Mouse (Mus musculus): ENCODE measurements around the gene Folr1. TPM values are rescaled to one million over a fixed set of nuclear protein-coding genes. Genes with fewer than 3 reads are reported as not detected.

The Folr1 gene
- polyA plus RNA-seq, 1 experiment from 2014 or later: 1.1 TPM

DNA sequence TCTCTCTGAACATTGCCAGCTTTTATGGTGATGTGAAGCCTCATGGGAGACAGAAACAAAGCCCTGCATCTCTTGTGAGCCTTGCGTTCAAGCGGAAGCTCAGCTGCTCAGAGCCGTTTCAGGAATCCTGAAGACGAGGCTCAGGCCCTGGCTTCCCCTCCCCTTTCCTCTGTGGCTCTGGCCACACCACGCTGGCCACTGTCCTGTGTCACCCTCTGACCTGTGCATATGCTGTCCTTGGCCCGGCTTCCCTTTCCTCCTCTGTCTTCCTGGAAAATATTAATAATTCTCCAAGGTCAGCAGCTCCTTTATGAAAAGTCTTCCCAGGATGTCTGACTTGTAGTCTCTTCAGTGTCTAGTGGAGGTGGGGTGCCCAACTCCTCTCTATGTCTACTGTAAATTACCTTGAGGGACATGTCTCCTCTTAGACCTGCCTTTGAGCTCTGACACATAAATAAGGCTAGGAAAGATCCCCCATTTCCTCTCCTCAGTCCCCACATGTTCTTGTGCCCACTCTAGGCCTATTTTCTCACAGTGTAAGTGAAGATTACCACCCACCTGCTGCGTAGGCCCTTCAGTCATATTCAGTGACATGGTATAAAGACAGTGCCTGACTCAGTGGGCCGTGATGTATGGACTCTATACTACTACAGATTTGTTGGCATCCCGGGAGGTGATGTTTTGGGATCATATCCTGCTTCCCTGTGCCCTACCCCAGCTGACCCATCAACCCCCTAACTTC, 12.0 kb upstream of the Folr1 start:
- Histone ChIP-seq H3K36me3 (ENCODE audit: control insufficient read depth, insufficient read depth, low read length) (no peaks in the 10 kb centered on the region), H3K4me3 (ENCODE audit: low read depth, low read length) (no peak overlapping the region), H3K4me2 (replicated peaks; ENCODE audit: low read depth, low read length) (no peak overlapping the region), H3K9ac (replicated peaks; ENCODE audit: low read depth, low read length) (no peak overlapping the region), H3K4me1 (ENCODE audit: control insufficient read depth, insufficient read depth, low read length) (no peaks in the 10 kb centered on the region), H3K27me3 (ENCODE audit: control insufficient read depth, insufficient read depth, low read length) (no peaks in the 10 kb centered on the region), H3K27ac (ENCODE audit: low read length) (no peak overlapping the region), H3K9me3 (ENCODE audit: control insufficient read depth, low read depth, low read length) (no peaks in the 10 kb centered on the region)
- ATAC-seq (ENCODE audit: insufficient number of reproducible peaks, insufficient read depth, low FRiP score, low read depth): no peak
- WGBS: 71% methylated on average over 9 of the region's 9 CpGs

DNA sequence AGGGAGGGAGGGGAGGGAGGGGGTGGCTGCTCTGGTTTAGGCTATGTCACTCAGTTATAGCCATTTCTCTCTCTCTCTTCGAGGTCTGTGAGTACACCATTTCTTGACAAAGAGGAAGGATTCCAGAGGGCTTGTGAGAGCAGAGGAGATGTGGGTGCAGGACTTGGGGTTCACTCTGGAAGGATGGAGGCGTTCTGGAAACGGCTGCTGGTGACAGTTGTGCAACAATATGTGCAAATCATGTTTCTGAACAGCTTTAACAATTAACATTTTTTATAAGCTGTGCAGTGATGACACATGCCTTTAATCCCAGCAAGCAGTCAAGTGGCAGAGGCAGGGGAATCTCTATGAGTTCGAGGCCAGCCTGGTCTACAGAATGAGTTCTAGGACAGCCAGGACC, 10.3 kb upstream of the Folr1 start:
- ATAC-seq (ENCODE audit: insufficient number of reproducible peaks, insufficient read depth, low FRiP score, low read depth): no peak
- H3K4me3 ChIP-seq (ENCODE audit: low read depth, low read length): no peak overlapping the region
- 75% methylated on average over 4 of the region's 4 CpGs for WGBS
- no peaks in the 10 kb centered on the region for H3K27me3 ChIP-seq (ENCODE audit: control insufficient read depth, insufficient read depth, low read length)
- H3K9me3 ChIP-seq (ENCODE audit: control insufficient read depth, low read depth, low read length): no peaks in the 10 kb centered on the region
- H3K36me3 ChIP-seq (ENCODE audit: control insufficient read depth, insufficient read depth, low read length): no peaks in the 10 kb centered on the region
- H3K9ac ChIP-seq (replicated peaks; ENCODE audit: low read depth, low read length): no peak overlapping the region
- no peak overlapping the region for H3K4me2 ChIP-seq (replicated peaks; ENCODE audit: low read depth, low read length)
- H3K4me1 ChIP-seq (ENCODE audit: control insufficient read depth, insufficient read depth, low read length): no peaks in the 10 kb centered on the region
- H3K27ac ChIP-seq (ENCODE audit: low read length): no peak overlapping the region

DNA sequence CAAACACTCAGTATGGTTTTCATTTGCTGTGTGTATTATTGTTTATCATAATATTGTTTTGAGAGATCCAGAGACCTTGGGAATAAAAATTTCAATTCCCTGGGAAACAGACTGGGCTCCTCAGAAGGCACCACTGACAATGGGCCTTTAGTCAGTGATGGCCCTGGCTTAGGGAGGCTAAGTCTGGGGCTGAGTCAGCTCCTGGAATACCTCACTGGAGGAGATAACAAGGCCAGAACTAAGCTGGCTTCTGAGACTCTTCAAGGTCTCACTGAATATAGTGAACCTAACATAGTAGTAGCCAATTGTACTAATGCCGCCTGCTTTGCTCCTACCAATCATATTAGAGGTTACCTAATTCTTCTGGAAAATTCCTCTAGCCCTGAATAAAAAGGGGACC, 5.4 kb upstream of the Folr1 start:
- Histone ChIP-seq H3K9me3 (ENCODE audit: control insufficient read depth, low read depth, low read length) (no peaks in the 10 kb centered on the region), H3K4me1 (ENCODE audit: control insufficient read depth, insufficient read depth, low read length) (no peaks in the 10 kb centered on the region), H3K4me3 (ENCODE audit: low read depth, low read length) (no peak overlapping the region), H3K27me3 (ENCODE audit: control insufficient read depth, insufficient read depth, low read length) (no peaks in the 10 kb centered on the region), H3K27ac (ENCODE audit: low read length) (no peak overlapping the region), H3K9ac (replicated peaks; ENCODE audit: low read depth, low read length) (no peak overlapping the region), H3K4me2 (replicated peaks; ENCODE audit: low read depth, low read length) (no peak overlapping the region), H3K36me3 (ENCODE audit: control insufficient read depth, insufficient read depth, low read length) (no peaks in the 10 kb centered on the region)
- no peak for ATAC-seq (ENCODE audit: insufficient number of reproducible peaks, insufficient read depth, low FRiP score, low read depth)
- WGBS: 97% methylated on average over 1 of the region's 1 CpGs

DNA sequence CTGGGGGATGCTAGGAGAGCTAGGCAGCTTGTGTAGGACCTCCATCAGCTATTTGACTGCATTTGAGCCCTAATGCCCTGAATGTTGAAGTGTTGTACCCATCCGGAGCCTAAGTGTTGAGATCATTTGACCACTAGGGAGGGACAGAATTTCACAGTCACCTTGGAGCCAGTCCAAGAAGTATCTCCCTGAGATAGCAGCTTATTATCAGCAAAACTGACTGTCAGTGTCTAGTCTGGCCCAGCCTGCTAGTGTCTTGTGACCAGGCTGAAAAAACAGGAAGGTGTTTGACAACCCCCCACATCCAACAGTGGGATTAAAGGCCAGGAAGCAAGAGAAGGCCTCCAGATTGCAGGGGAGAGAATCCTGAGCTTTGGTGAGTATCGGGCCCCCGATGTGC, 708 bp upstream of the Folr1 start:
- 81% methylated on average over 3 of the region's 3 CpGs for WGBS
- Histone ChIP-seq H3K27me3 (ENCODE audit: control insufficient read depth, insufficient read depth, low read length) (no peaks in the 10 kb centered on the region), H3K4me1 (ENCODE audit: control insufficient read depth, insufficient read depth, low read length) (no peaks in the 10 kb centered on the region), H3K36me3 (ENCODE audit: control insufficient read depth, insufficient read depth, low read length) (no peaks in the 10 kb centered on the region), H3K4me2 (replicated peaks; ENCODE audit: low read depth, low read length) (no peak overlapping the region), H3K9ac (replicated peaks; ENCODE audit: low read depth, low read length) (no peak overlapping the region), H3K27ac (ENCODE audit: low read length) (no peak overlapping the region), H3K4me3 (ENCODE audit: low read depth, low read length) (no peak overlapping the region), H3K9me3 (ENCODE audit: control insufficient read depth, low read depth, low read length) (no peaks in the 10 kb centered on the region)
- ATAC-seq (ENCODE audit: insufficient number of reproducible peaks, insufficient read depth, low FRiP score, low read depth): no peak

DNA sequence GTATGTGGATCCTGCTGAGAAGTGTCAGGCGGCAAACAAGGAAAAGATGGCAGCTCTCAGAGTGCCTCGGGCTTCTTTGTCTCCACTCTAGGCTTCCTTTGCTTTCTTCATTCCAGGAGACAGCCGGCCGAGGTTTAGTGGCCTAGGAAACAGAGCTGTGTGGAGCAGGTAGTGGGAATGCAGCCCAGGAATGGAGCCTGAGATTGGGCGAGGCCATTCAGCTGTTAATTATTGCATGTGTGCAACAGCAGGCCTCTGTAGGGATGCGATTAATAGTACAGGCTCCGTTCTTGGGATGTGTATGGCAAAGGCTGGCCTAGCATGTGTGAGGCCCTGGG, 1.5 kb downstream of the Folr1 start:
- no peak for ATAC-seq (ENCODE audit: insufficient number of reproducible peaks, insufficient read depth, low FRiP score, low read depth)
- Histone ChIP-seq H3K27me3 (ENCODE audit: control insufficient read depth, insufficient read depth, low read length) (no peaks in the 10 kb centered on the region), H3K27ac (ENCODE audit: low read length) (no peak overlapping the region), H3K4me1 (ENCODE audit: control insufficient read depth, insufficient read depth, low read length) (no peaks in the 10 kb centered on the region), H3K36me3 (ENCODE audit: control insufficient read depth, insufficient read depth, low read length) (no peaks in the 10 kb centered on the region), H3K4me3 (ENCODE audit: low read depth, low read length) (no peak overlapping the region), H3K9me3 (ENCODE audit: control insufficient read depth, low read depth, low read length) (no peaks in the 10 kb centered on the region), H3K9ac (replicated peaks; ENCODE audit: low read depth, low read length) (no peak overlapping the region), H3K4me2 (replicated peaks; ENCODE audit: low read depth, low read length) (no peak overlapping the region)
- WGBS: 73% methylated on average over 7 of the region's 7 CpGs

DNA sequence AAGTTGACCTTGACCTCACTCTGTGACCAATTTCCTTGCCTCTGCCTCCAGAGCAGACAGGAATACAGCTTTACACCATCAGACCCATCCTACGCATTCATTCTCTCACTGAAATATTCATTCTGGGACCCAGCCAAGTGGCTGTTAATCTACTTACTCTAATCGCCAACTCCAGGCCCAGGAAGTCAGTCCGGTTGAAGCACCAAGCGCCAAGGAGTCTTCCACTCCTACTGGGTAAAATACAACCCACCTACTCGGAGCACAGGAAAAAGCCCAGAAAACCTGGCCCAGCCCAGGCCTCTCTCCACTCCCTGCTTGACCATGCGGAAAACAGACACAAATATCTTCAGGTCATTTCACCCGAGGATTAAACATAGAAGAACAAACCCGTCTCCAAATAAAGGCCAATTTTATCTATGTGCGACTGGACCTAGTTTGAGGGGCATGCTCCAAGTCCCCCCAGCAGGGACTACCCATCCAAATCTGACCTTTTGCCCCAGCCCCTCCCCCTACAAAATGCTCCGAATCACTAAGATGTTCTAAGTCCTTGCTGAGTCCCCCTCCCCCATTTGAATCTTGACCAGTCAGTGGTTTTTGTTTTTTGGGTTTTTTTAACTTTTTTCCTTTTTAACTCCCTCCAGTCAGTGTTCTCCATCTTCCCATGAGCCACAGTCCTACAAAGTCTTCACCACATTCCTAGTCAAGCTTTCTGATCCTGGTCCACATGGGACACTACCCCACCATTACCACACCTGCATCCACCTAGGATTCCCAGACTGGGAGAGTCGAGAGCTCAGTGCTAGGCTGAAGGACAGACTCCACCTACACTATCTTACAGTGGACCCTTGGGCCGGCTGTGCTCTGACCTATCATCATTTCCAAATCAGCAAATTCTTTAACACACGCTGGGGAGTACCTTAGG, 2.1 kb downstream of the Folr1 start:
- no peaks in the 10 kb centered on the region for H3K27me3 ChIP-seq (ENCODE audit: control insufficient read depth, insufficient read depth, low read length)
- H3K9ac ChIP-seq (replicated peaks; ENCODE audit: low read depth, low read length): no peak overlapping the region
- WGBS: 71% methylated on average over 13 of the region's 13 CpGs
- no peaks in the 10 kb centered on the region for H3K36me3 ChIP-seq (ENCODE audit: control insufficient read depth, insufficient read depth, low read length)
- H3K4me3 ChIP-seq (ENCODE audit: low read depth, low read length): no peak overlapping the region
- no peak overlapping the region for H3K4me2 ChIP-seq (replicated peaks; ENCODE audit: low read depth, low read length)
- no peak overlapping the region for H3K27ac ChIP-seq (ENCODE audit: low read length)
- H3K9me3 ChIP-seq (ENCODE audit: control insufficient read depth, low read depth, low read length): no peaks in the 10 kb centered on the region
- ATAC-seq (ENCODE audit: insufficient number of reproducible peaks, insufficient read depth, low FRiP score, low read depth): no peak
- H3K4me1 ChIP-seq (ENCODE audit: control insufficient read depth, insufficient read depth, low read length): no peaks in the 10 kb centered on the region

DNA sequence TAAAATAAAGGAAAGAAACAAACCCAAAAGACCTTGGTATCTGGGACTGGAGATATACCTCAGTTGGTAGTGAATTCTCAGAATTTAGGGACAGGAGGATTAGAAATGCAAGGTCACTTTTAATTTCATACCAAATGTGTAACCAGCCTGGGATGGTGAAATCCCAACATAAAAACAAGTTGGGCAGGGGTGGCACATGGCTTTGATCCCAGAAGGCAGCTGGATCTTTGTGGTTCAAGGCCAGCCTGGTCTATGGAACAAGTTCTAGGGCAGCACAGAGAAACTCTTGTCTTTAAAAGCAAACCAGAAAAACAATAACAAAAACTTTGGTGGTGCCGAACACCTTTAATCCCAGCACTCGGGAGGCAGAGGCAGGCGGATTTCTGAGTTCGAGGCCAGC, 3.1 kb downstream of the Folr1 start:
- Histone ChIP-seq H3K36me3 (ENCODE audit: control insufficient read depth, insufficient read depth, low read length) (no peaks in the 10 kb centered on the region), H3K4me1 (ENCODE audit: control insufficient read depth, insufficient read depth, low read length) (no peaks in the 10 kb centered on the region), H3K9ac (replicated peaks; ENCODE audit: low read depth, low read length) (no peak overlapping the region), H3K4me2 (replicated peaks; ENCODE audit: low read depth, low read length) (no peak overlapping the region), H3K27me3 (ENCODE audit: control insufficient read depth, insufficient read depth, low read length) (no peaks in the 10 kb centered on the region), H3K4me3 (ENCODE audit: low read depth, low read length) (no peak overlapping the region), H3K27ac (ENCODE audit: low read length) (no peak overlapping the region), H3K9me3 (ENCODE audit: control insufficient read depth, low read depth, low read length) (no peaks in the 10 kb centered on the region)
- no peak for ATAC-seq (ENCODE audit: insufficient number of reproducible peaks, insufficient read depth, low FRiP score, low read depth)
- 98% methylated on average over 4 of the region's 4 CpGs for WGBS

DNA sequence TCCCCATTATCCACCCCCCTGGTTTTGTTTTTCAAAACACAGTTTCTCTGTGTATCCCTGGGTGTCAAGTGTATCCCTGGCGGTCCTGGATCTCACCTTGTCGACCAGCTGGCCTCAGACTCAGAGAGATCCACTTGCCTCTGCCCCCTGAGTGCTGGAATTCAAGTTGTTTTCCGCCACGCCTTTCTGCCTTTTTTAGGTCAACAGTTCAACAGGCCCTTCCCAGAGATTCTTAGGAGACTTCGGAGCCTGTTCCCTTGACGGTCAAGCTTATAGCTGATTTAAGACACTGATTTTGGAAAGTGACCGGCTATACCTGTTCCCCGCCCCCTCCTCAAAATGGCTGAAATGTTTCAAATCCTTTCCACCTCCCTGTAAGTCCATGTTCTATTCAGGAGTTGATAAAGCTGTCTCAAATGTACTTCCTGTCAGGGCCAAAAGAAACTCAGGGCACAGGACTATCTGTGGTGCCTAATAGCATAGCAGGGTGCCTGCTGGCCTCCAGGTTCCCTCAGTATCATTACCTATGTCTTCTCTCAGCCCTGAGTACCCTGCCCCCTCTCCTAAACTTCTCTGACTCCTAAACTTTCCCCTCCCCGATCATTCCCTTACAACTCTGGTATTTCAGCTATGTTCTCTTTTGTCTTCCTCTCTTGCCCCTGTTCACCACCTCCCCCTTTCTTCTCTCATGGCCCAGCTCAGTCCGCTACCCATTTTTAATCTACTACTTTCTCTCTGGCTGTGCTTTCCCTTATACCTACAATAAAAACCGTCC, 3.9 kb downstream of the Folr1 start:
- Histone ChIP-seq H3K36me3 (ENCODE audit: control insufficient read depth, insufficient read depth, low read length) (no peaks in the 10 kb centered on the region), H3K27ac (ENCODE audit: low read length) (no peak overlapping the region), H3K4me1 (ENCODE audit: control insufficient read depth, insufficient read depth, low read length) (no peaks in the 10 kb centered on the region), H3K9me3 (ENCODE audit: control insufficient read depth, low read depth, low read length) (no peaks in the 10 kb centered on the region), H3K4me2 (replicated peaks; ENCODE audit: low read depth, low read length) (no peak overlapping the region), H3K27me3 (ENCODE audit: control insufficient read depth, insufficient read depth, low read length) (no peaks in the 10 kb centered on the region), H3K9ac (replicated peaks; ENCODE audit: low read depth, low read length) (no peak overlapping the region), H3K4me3 (ENCODE audit: low read depth, low read length) (no peak overlapping the region)
- 80% methylated on average over 11 of the region's 11 CpGs for WGBS
- no peak for ATAC-seq (ENCODE audit: insufficient number of reproducible peaks, insufficient read depth, low FRiP score, low read depth)
